Mouse (Mus musculus) midbrain, embryonic 11.5 days (tissue): ENCODE measurements around the gene Hax1. TPM values are rescaled to one million over a fixed set of nuclear protein-coding genes. Genes with fewer than 3 reads are reported as not detected.

ENCODE experiments used
- ATAC-seq: fragments of 200-750 bp; cut with Nextera tagmentation; 2 replicates; pipeline ENCODE4 v1.8.0; 2017; ENCODE audit warnings: moderate TSS enrichment, moderate library complexity; ENCODE audit not compliant: low FRiP score
- DNase-seq: peaks from one replicate; pipeline ENCODE4 v3.0.0; 2015; ENCODE audit warnings: low spot score; ENCODE audit errors: missing footprints
- H3K27ac ChIP-seq: fragments of 300-500 bp; sonication (generic); 2 replicates; pipeline ENCODE4 v1.5.1; 2014; ENCODE audit warnings: low read depth, low read length
- H3K27me3 ChIP-seq: fragments of 300-500 bp; sonication (generic); 2 replicates; pipeline ENCODE4 v1.6.1; 2014; ENCODE audit warnings: mild to moderate bottlenecking, low read length, moderate library complexity, mixed read lengths; ENCODE audit not compliant: control insufficient read depth, insufficient read depth
- H3K36me3 ChIP-seq: fragments of 300-500 bp; sonication (generic); 2 replicates; pipeline ENCODE4 v1.6.1; 2014; ENCODE audit warnings: mild to moderate bottlenecking, low read length, moderate library complexity, mixed read lengths; ENCODE audit not compliant: control insufficient read depth, insufficient read depth
- H3K4me1 ChIP-seq: fragments of 300-500 bp; sonication (generic); 2 replicates; pipeline ENCODE4 v1.6.1; 2014; ENCODE audit warnings: low read length; ENCODE audit not compliant: control insufficient read depth, insufficient read depth
- H3K4me2 ChIP-seq: fragments of 300-500 bp; sonication (generic); 2 replicates; pipeline ENCODE4 v1.6.1; 2014; ENCODE audit warnings: mild to moderate bottlenecking, moderate library complexity
- H3K4me3 ChIP-seq: fragments of 300-500 bp; sonication (generic); 2 replicates; pipeline ENCODE4 v1.5.1; 2014; ENCODE audit warnings: low read depth, low read length
- H3K9ac ChIP-seq: fragments of 300-500 bp; sonication (generic); 2 replicates; pipeline ENCODE4 v1.6.1; 2014; ENCODE audit warnings: low read length
- H3K9me3 ChIP-seq: fragments of 300-500 bp; sonication (generic); 2 replicates; pipeline ENCODE4 v1.6.1; 2016; ENCODE audit warnings: low read length; ENCODE audit not compliant: control insufficient read depth
- WGBS: fragments of 180-500 bp; shearing (Covaris S2); extraction: QIAGEN DNeasy Blood & Tissue Kit; methylation state at CpG from one replicate; pipeline ENCODE4 v1.1.7; 2014; 5-methylcytosine and 5-hydroxymethylcytosine counted together
- polyA plus RNA-seq: library from polyadenylated mRNA; unstranded; fragments of >200 nt; fragmentation: Nextera tagmentation; extraction: Ambion mirVana; gene quantifications from 2 replicates; pipeline ENCODE4 v1.2.1, GENCODE M21; 2014

Hax1 gene
- 173 and 176 TPM in 2 replicates for polyA plus RNA-seq

- DNase-seq (peak; percentile 100), ATAC-seq (peak; percentile 93)
- H3K4me2 ChIP-seq = peak within 1 kb of the TSS; percentile 73
- under 1% methylated on average over 26 of the region's 26 CpGs for WGBS
- peak within 1 kb of the TSS; percentile 83 for H3K9ac ChIP-seq
- no peaks in the 10 kb centered on the region for H3K27me3 ChIP-seq
- H3K9me3 ChIP-seq = no peaks in the 10 kb centered on the region
- H3K4me3 ChIP-seq = peak within 1 kb of the TSS; percentile 71
- H3K36me3 ChIP-seq = peaks cover 4% of the 10 kb centered on the region; the same call in 1 of the 2 replicates
- H3K27ac ChIP-seq = peak within 1 kb of the TSS; percentile 46
- H3K4me1 ChIP-seq = no peaks in the 10 kb centered on the region; the same call in 1 of the 2 replicates
Observed at GRCm38 (mm10) chr3:89998612-89999054, at the start of gene Hax1. Hax1 (minus strand) TSS chr3:89998780.

- Histone ChIP-seq H3K4me3 (no peak overlapping the region), H3K4me2 (no peak overlapping the region), H3K27ac (no peak overlapping the region), H3K4me1 (no peaks in the 10 kb centered on the region), H3K27me3 (no peaks in the 10 kb centered on the region), H3K36me3 (peaks cover 16% of the 10 kb centered on the region), H3K9me3 (no peaks in the 10 kb centered on the region), H3K9ac (no peak overlapping the region)
- DNase-seq (no peak), ATAC-seq (no peak)
- WGBS = 97% methylated on average over 1 of the region's 1 CpGs
Observed at GRCm38 (mm10) chr3:90036263-90036662, 37.7 kb upstream of the Hax1 start.

- H3K4me3 ChIP-seq = no peak overlapping the region
- H3K9me3 ChIP-seq = no peaks in the 10 kb centered on the region
- ATAC-seq (no peak), DNase-seq (no peak)
- 88% methylated on average over 2 of the region's 2 CpGs for WGBS
- H3K4me1 ChIP-seq = no peaks in the 10 kb centered on the region
- no peak overlapping the region for H3K27ac ChIP-seq
- H3K27me3 ChIP-seq = no peaks in the 10 kb centered on the region
- H3K9ac ChIP-seq = no peak overlapping the region
- H3K36me3 ChIP-seq = peaks cover 19% of the 10 kb centered on the region
- no peak overlapping the region for H3K4me2 ChIP-seq
Observed at GRCm38 (mm10) chr3:90034653-90035052, 36.1 kb upstream of the Hax1 start.

GRCm38 (mm10) chr3:90016626-90017025 lies 18.0 kb upstream of the Hax1 start:
- H3K36me3 ChIP-seq = peaks cover 49% of the 10 kb centered on the region
- no peaks in the 10 kb centered on the region for H3K27me3 ChIP-seq
- no peak for ATAC-seq
- no peak for DNase-seq
- no peak overlapping the region for H3K4me2 ChIP-seq
- 94% methylated on average over 4 of the region's 4 CpGs for WGBS
- H3K4me1 ChIP-seq = no peaks in the 10 kb centered on the region
- no peak overlapping the region for H3K9ac ChIP-seq
- no peaks in the 10 kb centered on the region for H3K9me3 ChIP-seq
- H3K4me3 ChIP-seq = no peak overlapping the region
- no peak overlapping the region for H3K27ac ChIP-seq

- Histone ChIP-seq H3K4me2 (no peak overlapping the region), H3K4me3 (no peak overlapping the region), H3K9me3 (no peaks in the 10 kb centered on the region), H3K27me3 (no peaks in the 10 kb centered on the region), H3K27ac (no peak overlapping the region), H3K9ac (no peak overlapping the region), H3K36me3 (peaks cover 39% of the 10 kb centered on the region), H3K4me1 (no peaks in the 10 kb centered on the region)
- no peak for DNase-seq
- ATAC-seq = no peak
- WGBS = 95% methylated on average over 2 of the region's 2 CpGs
Observed at GRCm38 (mm10) chr3:90010291-90010690, 11.7 kb upstream of the Hax1 start.

GRCm38 (mm10) chr3:90004091-90004796 lies 5.7 kb upstream of the Hax1 start:
- WGBS = 82% methylated on average over 3 of the region's 3 CpGs
- H3K4me2 ChIP-seq = no peak overlapping the region
- ATAC-seq = no peak

GRCm38 (mm10) chr3:89999830-90000229 lies 1.2 kb upstream of the Hax1 start:
- H3K27me3 ChIP-seq = no peaks in the 10 kb centered on the region
- H3K36me3 ChIP-seq = peaks cover 4% of the 10 kb centered on the region; the same call in 1 of the 2 replicates
- H3K9ac ChIP-seq = peak overlapping the region; percentile 83; the same call in 1 of the 2 replicates
- no peak overlapping the region for H3K4me3 ChIP-seq
- ATAC-seq (no peak), DNase-seq (no peak)
- 91% methylated on average over 4 of the region's 4 CpGs for WGBS
- no peak overlapping the region for H3K27ac ChIP-seq
- H3K9me3 ChIP-seq = no peaks in the 10 kb centered on the region
- no peak overlapping the region for H3K4me2 ChIP-seq
- no peaks in the 10 kb centered on the region; the same call in 1 of the 2 replicates for H3K4me1 ChIP-seq

More at GRCm38 (mm10) chr3:90004091-90004796, 5.7 kb upstream of the Hax1 start:
- no peaks in the 10 kb centered on the region for H3K27me3 ChIP-seq
- peaks cover 14% of the 10 kb centered on the region for H3K36me3 ChIP-seq
- no peak overlapping the region for H3K4me3 ChIP-seq
- no peak overlapping the region for H3K27ac ChIP-seq
- H3K4me1 ChIP-seq = no peaks in the 10 kb centered on the region; the same call in 1 of the 2 replicates
- H3K9me3 ChIP-seq = no peaks in the 10 kb centered on the region
- no peak for DNase-seq
- no peak overlapping the region for H3K9ac ChIP-seq

- H3K4me1 ChIP-seq = no peaks in the 10 kb centered on the region; the same call in 1 of the 2 replicates
- H3K27ac ChIP-seq = peak overlapping the region; percentile 46
- H3K27me3 ChIP-seq = no peaks in the 10 kb centered on the region
- H3K4me3 ChIP-seq = peak overlapping the region; percentile 71
- no peak for DNase-seq
- peak; percentile 58 for ATAC-seq
- H3K9ac ChIP-seq = peak overlapping the region; percentile 83
- H3K4me2 ChIP-seq = peak overlapping the region; percentile 73
- H3K36me3 ChIP-seq = peaks cover 4% of the 10 kb centered on the region; the same call in 1 of the 2 replicates
- 22% methylated on average over 8 of the region's 8 CpGs for WGBS
- H3K9me3 ChIP-seq = no peaks in the 10 kb centered on the region
Observed at GRCm38 (mm10) chr3:89999090-89999489, 510 bp upstream of the Hax1 start.

- Histone ChIP-seq H3K4me1 (no peaks in the 10 kb centered on the region; the same call in 1 of the 2 replicates), H3K36me3 (peaks cover 4% of the 10 kb centered on the region; the same call in 1 of the 2 replicates), H3K9ac (peak overlapping the region; percentile 82), H3K27me3 (no peaks in the 10 kb centered on the region), H3K4me3 (peak overlapping the region; percentile 71), H3K27ac (peak overlapping the region; percentile 5; the same call in 1 of the 2 replicates), H3K4me2 (peak overlapping the region; percentile 73), H3K9me3 (no peaks in the 10 kb centered on the region)
- peak; percentile 96 for DNase-seq
- ATAC-seq = peak; percentile 59
- 13% methylated on average over 21 of the region's 23 CpGs for WGBS
Observed at GRCm38 (mm10) chr3:89997791-89998495, 637 bp downstream of the Hax1 start.
